Mouse (Mus musculus) frontal cortex, postnatal 36 days (tissue): Measurements from ENCODE around the gene Pgc.

Source experiments
- DNase-seq, 2 experiments: peaks; one replicate each; pipeline ENCODE4 v3.0.0; 2022; ENCODE audit warnings: low spot score in 2 of 2

The Pgc gene

GRCm38 (mm10) chr17:47750101-47750500, 23.5 kb downstream of the Pgc start:
- DNase-seq: no peak

DNA sequence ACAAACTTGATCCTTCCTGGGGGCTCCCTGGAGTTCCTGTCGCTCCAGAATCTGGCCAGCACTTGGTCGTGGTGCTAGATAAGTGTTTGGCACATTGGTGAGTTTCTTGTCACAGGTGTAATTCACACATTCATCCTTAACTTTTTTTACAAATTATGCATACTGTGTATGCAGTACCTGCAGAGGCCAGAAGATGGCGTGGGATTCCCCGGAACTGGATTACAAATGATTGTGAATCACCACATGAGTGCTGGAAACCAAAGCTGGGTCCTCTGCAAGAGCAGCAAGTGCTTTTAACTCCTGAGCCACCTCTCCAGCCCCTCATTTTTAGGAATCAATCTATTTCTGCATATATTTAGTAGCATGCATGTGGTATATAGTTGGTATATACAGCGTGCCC, 25.2 kb downstream of the Pgc start:
- DNase-seq: no peak

- DNase-seq: no peak
These were observed 26.6 kb downstream of the Pgc start for GRCm38 (mm10) chr17:47753130-47753775.

DNA sequence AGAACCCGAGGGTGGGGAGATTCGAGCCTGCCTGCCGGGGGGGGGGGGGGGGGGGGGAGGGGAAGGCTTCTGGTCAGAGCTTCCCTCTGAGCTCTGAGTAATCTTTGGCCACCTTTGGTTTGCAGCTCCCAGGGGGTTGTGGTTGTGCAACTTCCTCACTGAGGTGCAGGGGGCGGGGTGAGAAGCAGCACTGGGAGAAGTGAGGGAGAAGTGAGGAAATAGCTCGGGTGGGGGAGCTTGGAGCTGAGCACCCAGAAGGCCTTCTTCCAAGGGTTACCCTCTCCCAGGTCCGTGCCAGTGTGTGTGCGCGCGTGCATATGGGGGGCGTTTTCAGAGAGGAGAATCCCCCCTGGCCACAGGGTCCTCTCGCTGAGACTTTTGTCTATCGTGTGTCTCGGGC, 27.6 kb downstream of the Pgc start:
- DNase-seq: no peak

DNA sequence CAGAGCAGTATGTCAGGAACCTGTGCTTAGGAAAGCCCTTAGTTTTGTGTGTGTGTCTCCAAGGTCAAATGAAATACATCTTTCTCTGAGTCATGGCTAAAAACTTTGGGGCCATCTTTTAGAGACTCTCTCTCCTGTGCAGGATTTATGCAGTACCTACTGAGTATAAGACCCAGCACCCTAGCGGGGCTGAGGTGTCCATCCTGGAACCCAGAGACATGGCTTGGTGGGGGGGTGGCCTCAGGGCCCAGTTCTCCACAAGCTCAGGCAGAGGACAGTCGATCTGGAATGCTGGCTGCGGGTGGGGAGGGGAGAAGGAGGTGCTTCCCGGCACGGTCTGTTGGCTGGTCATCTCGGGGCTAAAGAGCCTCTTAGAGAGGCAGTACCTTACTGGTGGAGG, 29.7 kb downstream of the Pgc start:
- no peak for DNase-seq

DNA sequence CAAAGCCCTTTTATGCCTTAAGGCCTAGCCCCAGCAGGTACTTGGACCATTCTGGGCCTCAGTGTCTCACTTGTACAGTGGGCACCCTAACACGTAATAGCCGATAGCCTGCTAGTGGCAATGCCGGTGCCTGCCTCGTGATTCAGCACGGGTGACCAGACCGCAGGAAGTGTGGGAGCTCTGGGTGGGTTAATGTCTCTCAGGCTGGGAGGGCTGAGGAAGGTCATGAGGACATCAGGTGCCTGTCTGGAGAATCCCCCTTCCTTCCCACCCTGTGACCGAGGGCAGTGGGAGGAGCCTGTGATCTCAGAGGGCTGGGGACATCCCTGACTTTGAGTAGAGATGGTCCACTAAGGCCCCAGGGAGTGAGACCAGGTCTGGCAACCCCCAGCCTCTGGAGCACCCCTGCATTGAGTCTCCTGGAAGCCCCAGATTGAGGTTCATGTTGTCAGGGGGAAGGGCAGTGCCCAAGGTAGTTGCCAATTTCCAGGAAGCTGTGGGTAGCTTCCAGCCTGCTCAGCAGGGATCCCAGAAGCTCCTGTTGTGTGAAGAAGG, 30.5 kb downstream of the Pgc start:
- DNase-seq: no peak

GRCm38 (mm10) chr17:47759702-47760410, 33.2 kb downstream of the Pgc start:
- peak in 1 of 2 experiments; percentile 26 for DNase-seq

DNA sequence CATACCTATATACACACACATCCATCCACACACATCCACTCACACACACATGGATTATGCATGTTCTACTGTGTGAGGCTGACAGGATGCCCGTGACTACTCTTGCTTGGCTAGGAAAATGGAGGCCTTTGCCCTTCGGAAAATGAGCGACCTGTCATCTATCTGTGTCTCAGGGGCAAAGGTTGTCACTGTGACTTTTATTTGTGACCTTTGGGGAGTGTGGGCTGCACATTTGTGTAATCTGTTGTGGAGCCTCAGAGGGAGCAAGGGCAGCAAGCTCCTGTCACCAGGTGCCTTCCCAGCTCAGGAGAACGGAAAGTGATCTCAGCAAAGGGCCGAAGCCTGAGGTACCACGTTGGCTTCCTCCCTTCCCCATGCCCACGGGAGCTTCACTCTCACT, 35.4 kb downstream of the Pgc start:
- no peak for DNase-seq

- DNase-seq: peak; percentile 69 to 74
These were observed 36.1 kb downstream of the Pgc start for GRCm38 (mm10) chr17:47762518-47763340.

GRCm38 (mm10) chr17:47765986-47766385, 39.3 kb downstream of the Pgc start:
- DNase-seq: no peak

GRCm38 (mm10) chr17:47766407-47767043, 39.9 kb downstream of the Pgc start:
- no peak for DNase-seq

DNA sequence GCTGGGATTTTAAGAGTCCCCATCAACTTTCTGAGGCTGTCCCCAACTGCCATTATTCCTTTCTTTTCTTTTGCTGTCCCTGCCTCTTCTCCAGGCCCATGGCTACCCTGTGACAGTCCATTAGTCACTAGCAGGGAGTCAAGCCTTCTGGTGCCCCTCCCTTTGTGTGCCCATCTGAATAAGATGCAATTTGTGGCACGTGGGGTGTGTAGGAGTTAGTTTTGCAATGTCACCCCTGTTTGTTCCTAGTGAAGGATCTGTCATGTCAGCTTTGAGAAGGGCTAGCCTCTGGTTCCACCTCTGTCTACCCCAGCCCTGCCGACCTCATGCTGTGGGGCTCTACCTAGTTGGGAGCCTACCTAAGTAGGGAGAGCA, 40.4 kb downstream of the Pgc start:
- no peak for DNase-seq

DNA sequence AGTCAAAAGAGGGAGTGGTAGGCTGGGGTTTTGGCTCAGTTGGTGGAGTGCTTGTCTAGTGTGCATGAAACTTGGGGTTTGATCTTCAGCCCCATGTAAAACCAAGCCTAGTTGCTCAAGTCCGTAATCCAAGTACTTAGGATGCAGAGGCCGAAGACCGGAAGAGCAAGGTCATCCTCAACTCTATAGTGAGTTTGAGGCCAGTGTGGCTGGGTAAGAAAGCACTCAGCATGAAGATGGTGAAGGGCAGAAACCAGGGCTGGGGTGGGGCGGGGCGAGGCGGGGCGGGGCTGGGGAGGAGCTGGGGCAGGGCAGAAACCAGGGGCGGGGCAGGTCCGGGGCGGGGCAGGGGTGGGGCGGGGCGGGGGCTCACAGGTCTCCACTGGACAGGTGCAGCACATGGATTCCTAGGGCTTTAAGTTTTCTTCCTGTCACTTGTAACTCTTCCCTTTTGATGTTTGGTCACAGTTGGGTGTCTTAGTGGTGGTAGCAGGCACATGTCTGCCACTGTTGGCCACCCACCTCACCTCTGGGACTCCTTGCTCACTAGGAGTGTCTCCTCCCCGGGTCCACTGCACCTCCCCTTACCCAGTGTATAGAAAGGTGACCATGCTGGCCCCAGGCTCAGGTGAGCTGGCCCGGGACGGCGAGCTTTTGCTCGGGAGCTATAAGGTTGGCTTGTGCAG, 41.0 kb downstream of the Pgc start:
- no peak for DNase-seq

- DNase-seq: peak in 1 of 2 experiments; percentile 30
These were observed 42.1 kb downstream of the Pgc start for GRCm38 (mm10) chr17:47768707-47769276.

- no peak for DNase-seq
These were observed 43.0 kb downstream of the Pgc start for GRCm38 (mm10) chr17:47769389-47770299.

DNA sequence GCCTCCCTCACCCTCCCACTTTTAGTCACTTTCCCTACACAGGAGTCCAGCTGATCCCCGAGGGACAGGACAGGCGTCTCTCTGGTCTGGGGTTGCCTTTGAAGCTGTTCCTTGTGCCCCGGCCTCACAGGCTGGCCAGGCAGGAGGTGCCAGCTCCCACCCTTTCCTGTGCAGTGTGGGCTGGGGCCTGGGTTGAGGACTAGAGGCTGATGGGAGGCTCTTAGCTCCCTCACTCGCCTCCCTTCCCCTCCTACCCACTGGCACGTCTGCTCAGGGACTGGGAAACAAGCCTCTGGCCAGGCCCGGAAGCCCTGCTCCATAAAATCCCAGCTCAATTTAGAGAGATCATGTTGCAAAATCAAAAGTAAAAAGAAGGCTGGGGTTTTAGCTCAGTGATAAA, 47.0 kb downstream of the Pgc start:
- DNase-seq: no peak

GRCm38 (mm10) chr17:47777141-47777540, 50.5 kb downstream of the Pgc start:
- DNase-seq: no peak

- DNase-seq: no peak
These were observed 53.8 kb downstream of the Pgc start for GRCm38 (mm10) chr17:47780470-47780869.

GRCm38 (mm10) chr17:47782486-47782885, 55.8 kb downstream of the Pgc start:
- no peak for DNase-seq
